Mouse (Mus musculus) cortical plate, adult 2 months (tissue): Measurements from ENCODE around the gene Umodl1.

Source experiments
- CTCF ChIP-seq: fragments of 200-500 bp; IDR thresholded peaks from 2 replicates; pipeline ENCODE4 v1.5.1; 2011; ENCODE audit warnings: mild to moderate bottlenecking, control low read depth, low read length; ENCODE audit not compliant: insufficient read depth; ENCODE audit errors: extremely low read depth
- POLR2A ChIP-seq: fragments of 200-500 bp; IDR thresholded peaks from 2 replicates; pipeline ENCODE4 v1.6.1; 2011; ENCODE audit warnings: mild to moderate bottlenecking, low read length, control low read depth; ENCODE audit not compliant: insufficient read depth; ENCODE audit errors: extremely low read depth

GRCm38 (mm10) chr17:30907577-30907976 is 46.9 kb upstream of the Umodl1 start:
- TF ChIP-seq CTCF (no peak), POLR2A (no peak)
